Mouse (Mus musculus) midbrain, embryonic 15.5 days (tissue): ENCODE measurements around the gene Lsm2. TPM values are rescaled to one million over a fixed set of nuclear protein-coding genes. Genes with fewer than 3 reads are reported as not detected.

Experiments used
- ATAC-seq: fragments of 200-750 bp; cut with Nextera tagmentation; replicated peaks from 2 replicates; pipeline ENCODE4 v1.8.0; 2017; ENCODE audit warnings: moderate TSS enrichment
- H3K27ac ChIP-seq: fragments of 300-500 bp; sonication (generic); 2 replicates; pipeline ENCODE4 v1.5.1; 2015; ENCODE audit warnings: mild to moderate bottlenecking, inconsistent platforms
- H3K27me3 ChIP-seq: fragments of 300-500 bp; sonication (generic); replicated peaks from 2 replicates; pipeline ENCODE4 v1.6.1; 2015; ENCODE audit warnings: inconsistent platforms
- H3K36me3 ChIP-seq: fragments of 300-500 bp; sonication (generic); replicated peaks from 2 replicates; pipeline ENCODE4 v1.6.1; 2015; ENCODE audit warnings: inconsistent platforms
- H3K4me1 ChIP-seq: fragments of 300-500 bp; sonication (generic); 2 replicates; pipeline ENCODE4 v1.6.1; 2015; ENCODE audit warnings: inconsistent platforms
- H3K4me2 ChIP-seq: fragments of 300-500 bp; sonication (generic); 2 replicates; pipeline ENCODE4 v1.6.1; 2015; ENCODE audit warnings: inconsistent platforms, mild to moderate bottlenecking, moderate library complexity
- H3K4me3 ChIP-seq: fragments of 300-500 bp; sonication (generic); 2 replicates; pipeline ENCODE4 v1.5.1; 2015; ENCODE audit warnings: mild to moderate bottlenecking, inconsistent platforms
- H3K9ac ChIP-seq: fragments of 300-500 bp; sonication (generic); 2 replicates; pipeline ENCODE4 v1.6.1; 2015; ENCODE audit warnings: mild to moderate bottlenecking, inconsistent platforms
- H3K9me3 ChIP-seq: fragments of 300-500 bp; sonication (generic); 2 replicates; pipeline ENCODE4 v1.6.1; 2016; ENCODE audit warnings: inconsistent platforms
- WGBS: fragments of 180-500 bp; shearing (Covaris S2); methylation state at CpG from one replicate; pipeline ENCODE4 v1.1.7; 2015; ENCODE audit warnings: mixed read lengths; 5-methylcytosine and 5-hydroxymethylcytosine counted together
- polyA plus RNA-seq: library from polyadenylated mRNA; unstranded; fragments of >200 nt; fragmentation: Nextera tagmentation; extraction: Ambion mirVana; gene quantifications from 2 replicates; pipeline ENCODE4 v1.2.1, GENCODE M21; 2015

Gene Lsm2
- polyA plus RNA-seq, 1 experiment from 2014 or later, result 103 TPM

DNA sequence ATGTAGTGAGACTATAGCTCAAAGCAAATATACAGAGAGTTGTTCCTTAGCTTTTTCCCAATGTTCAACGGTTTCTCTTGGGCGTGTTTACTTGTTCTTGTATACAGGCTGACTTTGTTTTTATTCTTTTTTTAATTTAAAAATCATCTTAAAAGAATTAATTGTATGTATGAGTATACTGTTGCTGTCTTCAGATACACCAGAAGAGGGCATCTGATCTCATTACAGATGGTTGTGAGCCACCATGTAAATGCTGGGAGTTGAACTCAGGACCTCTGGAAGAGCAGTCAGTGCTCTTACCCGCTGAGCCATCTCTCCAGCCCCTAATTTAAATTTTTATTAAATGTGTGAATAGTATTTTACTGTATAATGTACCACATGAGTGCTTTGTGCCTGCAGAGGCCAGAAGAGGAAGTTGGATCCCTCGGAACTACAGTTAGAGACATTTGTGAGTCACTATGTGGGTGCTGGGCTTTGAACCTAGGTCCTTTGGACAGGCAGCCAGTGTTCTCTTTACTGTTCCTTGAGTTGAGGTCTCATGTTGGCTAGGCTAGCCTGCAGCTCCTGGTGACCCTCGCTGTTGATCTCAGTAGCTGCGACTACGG lies 25.8 kb downstream of the Lsm2 start:
- Histone ChIP-seq H3K4me1 (peaks cover 11% of the 10 kb centered on the region), H3K27ac (no peak overlapping the region), H3K4me2 (no peak overlapping the region), H3K9ac (no peak overlapping the region), H3K36me3 (peaks cover 38% of the 10 kb centered on the region), H3K27me3 (no peaks in the 10 kb centered on the region), H3K9me3 (no peaks in the 10 kb centered on the region), H3K4me3 (no peak overlapping the region)
- no peak for ATAC-seq
- 97% methylated on average over 7 of the region's 7 CpGs for WGBS

DNA sequence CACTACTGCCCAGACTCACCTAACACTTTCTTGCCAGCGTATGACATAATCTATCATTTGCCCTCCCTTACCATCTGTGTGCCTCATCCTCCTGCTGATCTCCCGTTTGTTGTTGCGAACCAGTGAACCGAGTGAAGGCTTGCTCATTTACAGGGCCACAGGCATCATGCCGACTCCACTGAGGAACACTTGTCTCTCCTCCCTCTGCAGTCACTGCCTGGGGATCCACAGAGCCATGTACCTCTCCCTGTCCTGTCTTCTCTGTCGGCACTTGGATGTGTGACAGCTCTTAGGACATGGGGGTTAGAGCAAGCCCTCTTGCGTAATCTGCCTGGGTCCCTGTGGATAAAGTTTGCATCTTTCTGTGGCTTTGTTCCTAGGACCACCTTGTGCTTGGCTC lies 27.9 kb downstream of the Lsm2 start:
- 88% methylated on average over 7 of the region's 7 CpGs for WGBS
- no peak overlapping the region for H3K27ac ChIP-seq
- H3K36me3 ChIP-seq, result peaks cover 57% of the 10 kb centered on the region
- H3K9ac ChIP-seq, result no peak overlapping the region
- H3K4me2 ChIP-seq, result no peak overlapping the region
- H3K4me3 ChIP-seq, result no peak overlapping the region
- H3K27me3 ChIP-seq, result no peaks in the 10 kb centered on the region
- ATAC-seq, result no peak
- H3K9me3 ChIP-seq, result no peaks in the 10 kb centered on the region
- H3K4me1 ChIP-seq, result no peaks in the 10 kb centered on the region

DNA sequence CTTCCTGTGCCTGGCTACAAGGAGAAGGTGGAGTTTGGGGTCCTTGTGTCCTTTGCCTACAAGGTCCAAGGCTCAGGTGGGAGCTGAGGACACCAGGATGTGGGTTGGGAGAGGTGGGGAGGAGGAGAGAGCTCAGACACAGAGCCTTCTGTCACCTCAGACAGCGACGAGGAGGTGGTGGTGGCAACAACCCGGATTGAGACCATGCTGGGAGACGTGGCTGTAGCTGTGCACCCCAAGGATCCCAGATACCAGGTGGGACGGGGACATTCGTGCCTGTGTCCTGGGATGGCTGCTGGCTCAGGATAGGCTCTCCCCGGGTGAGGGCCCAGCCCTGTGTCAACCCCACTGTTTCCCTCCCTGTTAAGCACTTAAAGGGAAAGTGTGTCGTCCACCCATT lies 29.8 kb downstream of the Lsm2 start:
- Histone ChIP-seq H3K4me1 (0 out of 2 replicates have a peak, but pooled peaks cover 3% of the 10 kb centered on the region), H3K36me3 (peaks cover 47% of the 10 kb centered on the region)
- 91% methylated on average over 8 of the region's 8 CpGs for WGBS

DNA sequence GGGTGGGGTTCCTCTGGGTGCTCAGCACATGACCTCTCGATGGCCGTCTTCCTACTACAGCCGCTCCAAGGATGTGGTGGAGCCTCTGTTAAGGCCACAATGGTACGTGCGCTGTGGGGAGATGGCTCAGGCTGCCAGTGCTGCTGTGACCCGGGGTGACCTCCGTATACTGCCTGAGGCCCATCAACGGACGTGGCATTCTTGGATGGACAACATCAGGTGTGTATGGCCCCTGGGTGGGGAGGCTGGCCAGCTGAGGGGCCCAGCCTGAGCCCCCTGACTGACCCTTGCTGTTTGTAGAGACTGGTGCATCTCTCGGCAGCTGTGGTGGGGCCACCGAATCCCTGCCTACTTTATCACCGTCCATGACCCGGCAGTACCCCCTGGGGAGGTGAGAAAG lies 30.8 kb downstream of the Lsm2 start:
- WGBS, result 92% methylated on average over 13 of the region's 13 CpGs
- H3K9ac ChIP-seq, result no peak overlapping the region
- no peak for ATAC-seq

More for the DNA sequence above, 29.8 kb downstream of the Lsm2 start:
- Histone ChIP-seq H3K27ac (no peak overlapping the region), H3K4me3 (no peak overlapping the region), H3K27me3 (no peaks in the 10 kb centered on the region), H3K9ac (no peak overlapping the region), H3K9me3 (no peaks in the 10 kb centered on the region), H3K4me2 (no peak overlapping the region)
- no peak for ATAC-seq

DNA sequence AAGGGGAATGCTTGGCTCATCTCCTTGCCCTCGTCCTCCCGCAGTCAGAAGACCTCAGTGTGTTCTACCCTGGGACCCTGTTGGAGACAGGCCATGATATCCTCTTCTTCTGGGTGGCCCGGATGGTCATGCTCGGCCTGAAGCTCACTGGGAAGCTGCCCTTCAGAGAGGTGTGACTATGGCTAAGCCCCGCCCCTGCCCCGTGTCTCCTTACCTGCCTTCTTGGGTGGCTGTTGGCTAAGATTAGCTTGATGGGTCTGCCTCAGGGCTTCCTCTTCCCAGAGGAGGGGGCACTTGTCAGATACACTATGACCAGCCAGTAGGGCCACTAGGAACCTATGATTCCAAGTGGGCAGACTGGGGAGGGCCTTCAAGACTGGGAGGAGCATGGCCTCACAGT lies 31.6 kb downstream of the Lsm2 start:
- H3K9me3 ChIP-seq, result no peaks in the 10 kb centered on the region
- H3K27ac ChIP-seq, result no peak overlapping the region
- no peaks in the 10 kb centered on the region for H3K27me3 ChIP-seq
- ATAC-seq, result no peak
- no peak overlapping the region for H3K9ac ChIP-seq
- no peak overlapping the region for H3K4me3 ChIP-seq
- H3K36me3 ChIP-seq, result peaks cover 47% of the 10 kb centered on the region
- 88% methylated on average over 6 of the region's 6 CpGs for WGBS
- H3K4me1 ChIP-seq, result 0 out of 2 replicates have a peak, but pooled peaks cover 4% of the 10 kb centered on the region
- no peak overlapping the region for H3K4me2 ChIP-seq

More for the DNA sequence above, 30.8 kb downstream of the Lsm2 start:
- Histone ChIP-seq H3K4me2 (no peak overlapping the region), H3K27ac (no peak overlapping the region), H3K4me1 (0 out of 2 replicates have a peak, but pooled peaks cover 4% of the 10 kb centered on the region), H3K27me3 (no peaks in the 10 kb centered on the region), H3K4me3 (no peak overlapping the region), H3K9me3 (no peaks in the 10 kb centered on the region), H3K36me3 (peaks cover 47% of the 10 kb centered on the region)

DNA sequence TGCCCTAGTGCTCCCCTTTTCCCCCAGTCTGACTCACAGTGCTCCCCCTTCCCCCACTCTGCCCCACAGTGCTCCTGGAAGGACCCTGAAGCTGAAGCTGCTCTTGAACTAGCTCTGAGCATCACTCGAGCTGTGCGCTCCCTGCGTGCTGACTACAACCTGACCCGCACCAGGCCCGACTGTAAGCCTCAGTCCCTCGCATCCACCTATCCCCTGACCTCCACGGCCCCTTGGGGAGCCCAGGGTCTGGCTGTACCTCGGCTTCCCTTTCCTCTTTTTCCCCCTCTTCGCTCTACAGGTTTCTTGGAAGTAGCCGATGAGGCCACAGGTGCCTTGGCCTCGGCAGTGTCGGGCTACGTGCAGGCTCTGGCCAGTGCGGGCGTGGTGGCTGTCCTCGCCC lies 33.6 kb downstream of the Lsm2 start:
- Histone ChIP-seq H3K4me2 (no peak overlapping the region), H3K27ac (no peak overlapping the region), H3K9ac (no peak overlapping the region), H3K36me3 (peaks cover 40% of the 10 kb centered on the region), H3K27me3 (no peaks in the 10 kb centered on the region), H3K9me3 (no peaks in the 10 kb centered on the region), H3K4me1 (0 out of 2 replicates have a peak, but pooled peaks cover 4% of the 10 kb centered on the region), H3K4me3 (no peak overlapping the region)
- WGBS, result 94% methylated on average over 16 of the region's 16 CpGs
- ATAC-seq, result no peak

DNA sequence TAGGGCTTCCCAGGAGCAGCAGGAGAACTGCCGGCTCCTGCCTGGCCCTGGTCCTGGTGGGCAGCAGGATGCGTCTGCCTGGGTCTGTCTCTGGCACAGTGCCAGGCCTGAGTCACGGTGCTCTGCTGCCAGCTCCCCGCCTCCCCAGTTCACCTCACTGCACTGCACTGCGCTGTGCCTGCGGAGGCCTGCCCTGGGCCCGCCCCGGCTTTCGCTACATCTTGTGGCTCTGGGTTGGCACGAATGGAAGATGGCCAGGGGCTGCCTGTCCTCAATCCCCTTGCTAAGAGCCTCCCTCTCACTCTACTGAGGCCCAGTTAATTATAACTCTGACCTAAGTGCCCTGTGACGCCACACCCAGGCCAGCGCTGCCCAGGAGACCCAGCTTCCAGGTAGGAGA lies 34.7 kb downstream of the Lsm2 start, which contains the start of gene Vwa7:
Gene Vwa7, plus strand, starts transcription at position 204 of the 400 bp plus-strand sequence.
- 56% methylated on average over 12 of the region's 12 CpGs for WGBS

DNA sequence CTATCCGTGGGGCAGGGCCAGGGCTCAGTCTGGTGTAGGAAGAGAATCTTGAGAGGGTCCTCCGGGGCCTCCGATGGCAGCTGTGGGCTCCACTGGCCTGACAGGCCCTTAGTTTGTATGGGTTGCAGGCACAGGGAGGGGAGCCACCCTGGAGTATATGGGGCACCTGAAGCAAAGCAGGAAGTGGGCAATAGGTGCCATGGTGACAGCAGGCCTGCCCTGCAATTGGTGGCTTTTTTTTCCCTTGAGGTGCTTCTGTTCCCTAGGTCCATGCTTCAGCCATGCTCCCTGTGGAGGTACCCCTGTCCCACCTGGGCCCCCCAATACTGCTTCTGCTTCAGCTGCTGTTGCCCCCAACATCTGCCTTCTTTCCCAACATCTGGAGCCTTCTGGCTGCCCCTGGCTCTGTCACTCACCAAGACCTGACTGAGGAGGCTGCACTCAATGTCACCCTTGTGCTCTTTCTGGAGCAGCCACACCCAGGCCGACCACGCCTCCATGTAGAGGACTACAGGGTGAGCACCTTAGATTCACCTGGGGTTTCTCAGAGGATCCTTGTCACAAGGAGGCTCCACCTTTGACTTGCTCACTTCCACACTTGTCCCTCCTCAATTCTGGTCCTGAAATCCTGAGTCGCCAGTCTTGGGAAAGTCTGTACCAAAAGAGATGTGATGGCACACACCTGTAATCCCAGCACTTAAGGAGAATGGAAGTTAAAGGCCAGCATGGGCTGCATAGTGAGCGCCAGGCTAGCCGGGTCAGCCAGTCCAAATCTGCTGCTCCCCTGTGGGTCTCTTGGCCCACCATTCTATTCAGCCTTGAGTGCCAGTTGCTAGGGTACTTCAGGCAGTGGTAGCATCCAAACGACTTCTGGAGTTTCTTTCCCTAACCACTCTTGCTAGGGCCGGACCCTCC lies 35.4 kb downstream of the Lsm2 start:
- Histone ChIP-seq H3K9ac (no peak overlapping the region), H3K4me1 (peaks cover 9% of the 10 kb centered on the region), H3K27me3 (no peaks in the 10 kb centered on the region), H3K27ac (no peak overlapping the region), H3K36me3 (peaks cover 23% of the 10 kb centered on the region), H3K4me3 (no peak overlapping the region), H3K9me3 (no peaks in the 10 kb centered on the region), H3K4me2 (no peak overlapping the region)
- ATAC-seq, result no peak
- 83% methylated on average over 10 of the region's 10 CpGs for WGBS

More for the DNA sequence above, 34.7 kb downstream of the Lsm2 start, which contains the start of gene Vwa7:
- ATAC-seq, result 0 out of 2 replicates have a peak, but pooled peaks have one; percentile 28
- no peak within 1 kb of the TSS for H3K27ac ChIP-seq
- H3K9me3 ChIP-seq, result no peaks in the 10 kb centered on the region
- H3K27me3 ChIP-seq, result no peaks in the 10 kb centered on the region
- H3K36me3 ChIP-seq, result peaks cover 30% of the 10 kb centered on the region
- no peak within 1 kb of the TSS for H3K4me2 ChIP-seq
- H3K9ac ChIP-seq, result no peak within 1 kb of the TSS
- peaks cover 5% of the 10 kb centered on the region for H3K4me1 ChIP-seq
- H3K4me3 ChIP-seq, result no peak within 1 kb of the TSS

DNA sequence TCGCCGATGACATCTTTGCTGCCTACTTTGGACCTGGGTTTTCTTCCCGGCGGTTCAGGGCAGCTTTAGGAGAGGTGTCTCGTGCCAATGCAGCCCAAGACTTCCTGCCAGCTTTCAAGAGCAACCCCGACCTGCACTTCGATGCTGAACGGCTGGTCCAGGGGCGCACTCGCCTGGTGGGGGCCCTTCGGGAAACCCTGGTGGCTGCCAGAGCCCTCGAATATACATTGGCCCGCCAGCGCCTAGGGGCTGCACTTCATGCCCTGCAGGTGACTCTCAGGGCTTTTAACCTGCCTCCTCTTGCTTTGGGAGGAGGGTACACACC lies 36.0 kb downstream of the Lsm2 start:
- no peak overlapping the region for H3K4me2 ChIP-seq
- WGBS, result 75% methylated on average over 14 of the region's 14 CpGs
- peaks cover 9% of the 10 kb centered on the region for H3K4me1 ChIP-seq
- H3K4me3 ChIP-seq, result no peak overlapping the region
- no peak for ATAC-seq
- no peaks in the 10 kb centered on the region for H3K27me3 ChIP-seq
- H3K36me3 ChIP-seq, result peaks cover 17% of the 10 kb centered on the region; the same call in 1 of the 2 replicates
- no peak overlapping the region for H3K9ac ChIP-seq
- H3K9me3 ChIP-seq, result no peaks in the 10 kb centered on the region
- no peak overlapping the region for H3K27ac ChIP-seq

DNA sequence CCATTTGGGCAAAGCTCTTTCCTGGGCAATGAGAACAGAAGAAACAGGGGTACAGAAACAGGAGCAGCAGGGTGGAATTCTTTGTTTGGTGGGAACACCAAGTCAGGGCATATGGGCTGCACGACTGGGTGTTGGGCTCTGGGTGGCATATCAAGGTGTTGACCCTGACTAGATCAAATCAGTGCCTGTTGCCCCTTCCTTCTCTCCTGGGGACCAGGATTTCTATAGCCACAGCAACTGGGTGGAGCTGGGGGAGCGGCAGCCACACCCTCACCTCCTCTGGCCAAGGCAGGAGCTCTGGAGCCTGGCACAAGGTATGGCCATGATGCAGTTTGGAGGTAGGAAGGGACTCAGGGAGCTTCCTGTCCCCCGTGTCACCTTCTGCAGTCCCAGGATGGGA lies 36.5 kb downstream of the Lsm2 start:
- H3K9ac ChIP-seq, result no peak overlapping the region
- no peak overlapping the region for H3K27ac ChIP-seq
- no peak for ATAC-seq
- H3K4me2 ChIP-seq, result no peak overlapping the region
- WGBS, result 85% methylated on average over 3 of the region's 3 CpGs
- no peak overlapping the region for H3K4me3 ChIP-seq
- H3K9me3 ChIP-seq, result no peaks in the 10 kb centered on the region
- H3K27me3 ChIP-seq, result no peaks in the 10 kb centered on the region
- peaks cover 9% of the 10 kb centered on the region for H3K4me1 ChIP-seq
- peaks cover 13% of the 10 kb centered on the region; the same call in 1 of the 2 replicates for H3K36me3 ChIP-seq

DNA sequence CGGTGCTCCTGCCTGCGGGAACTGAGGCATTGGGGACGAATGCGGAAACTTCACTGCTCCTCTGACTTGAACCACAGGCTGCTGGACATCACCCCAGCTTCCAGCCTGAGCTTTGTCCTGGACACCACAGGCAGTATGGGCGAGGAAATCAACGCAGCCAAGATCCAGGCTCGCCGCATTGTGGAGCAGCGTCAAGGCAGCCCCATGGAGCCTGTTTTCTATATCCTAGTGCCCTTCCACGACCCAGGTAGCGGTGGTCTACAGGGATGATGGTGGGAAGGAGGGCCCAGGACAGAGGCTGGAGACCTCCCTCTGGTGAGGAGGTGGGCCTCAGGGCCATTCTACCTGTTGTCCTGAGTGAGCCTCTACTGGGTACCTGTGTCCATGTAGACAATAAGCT lies 38.2 kb downstream of the Lsm2 start:
- Histone ChIP-seq H3K9me3 (no peaks in the 10 kb centered on the region), H3K4me1 (peaks cover 9% of the 10 kb centered on the region), H3K4me2 (no peak overlapping the region), H3K36me3 (no peaks in the 10 kb centered on the region; the same call in 1 of the 2 replicates), H3K4me3 (no peak overlapping the region), H3K27ac (no peak overlapping the region), H3K9ac (no peak overlapping the region), H3K27me3 (no peaks in the 10 kb centered on the region)
- WGBS, result 78% methylated on average over 11 of the region's 11 CpGs
- no peak for ATAC-seq

DNA sequence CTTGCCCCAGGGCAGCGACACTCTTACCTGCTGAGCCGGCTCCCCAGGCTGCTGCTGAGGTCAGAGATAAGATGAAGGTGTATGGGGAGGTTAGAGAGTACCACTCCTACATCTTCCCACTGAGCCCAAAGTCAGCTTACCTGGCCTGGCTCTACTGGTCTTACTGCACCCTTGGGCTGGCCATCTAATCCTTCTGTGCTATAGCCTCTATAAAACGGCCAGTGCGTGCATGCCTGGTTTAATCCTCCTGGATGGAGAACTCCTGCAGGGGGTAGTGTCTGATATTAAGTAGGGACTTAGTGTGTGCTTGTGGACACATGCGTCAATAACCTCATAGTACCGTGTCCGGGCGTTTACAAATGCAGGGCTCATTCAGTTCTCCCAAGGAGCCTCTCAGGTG lies 38.9 kb downstream of the Lsm2 start:
- no peak overlapping the region for H3K4me3 ChIP-seq
- no peak overlapping the region for H3K9ac ChIP-seq
- no peaks in the 10 kb centered on the region for H3K27me3 ChIP-seq
- H3K4me2 ChIP-seq, result no peak overlapping the region
- ATAC-seq, result no peak
- H3K9me3 ChIP-seq, result no peaks in the 10 kb centered on the region
- H3K27ac ChIP-seq, result no peak overlapping the region
- H3K36me3 ChIP-seq, result no peaks in the 10 kb centered on the region; the same call in 1 of the 2 replicates
- H3K4me1 ChIP-seq, result peaks cover 9% of the 10 kb centered on the region
- 82% methylated on average over 8 of the region's 8 CpGs for WGBS
